Mouse (Mus musculus): ENCODE measurements around the gene Tnfrsf1b.

The Tnfrsf1b gene

GRCm38 (mm10) chr4:145257751-145258434 is 11.2 kb upstream of the Tnfrsf1b start:
- no peak for DNase-seq (ENCODE audit: low spot score in 2 of 2)

- no peak for DNase-seq (ENCODE audit: low spot score in 2 of 2)
Observed at GRCm38 (mm10) chr4:145256144-145256543, 9.5 kb upstream of the Tnfrsf1b start.

- DNase-seq (ENCODE audit: low spot score in 2 of 2): peak in 1 of 2 experiments; percentile 28
Observed at GRCm38 (mm10) chr4:145254418-145254817, 7.7 kb upstream of the Tnfrsf1b start.

GRCm38 (mm10) chr4:145252611-145253010 is 5.9 kb upstream of the Tnfrsf1b start:
- no peak for DNase-seq (ENCODE audit: low spot score in 2 of 2)

DNA sequence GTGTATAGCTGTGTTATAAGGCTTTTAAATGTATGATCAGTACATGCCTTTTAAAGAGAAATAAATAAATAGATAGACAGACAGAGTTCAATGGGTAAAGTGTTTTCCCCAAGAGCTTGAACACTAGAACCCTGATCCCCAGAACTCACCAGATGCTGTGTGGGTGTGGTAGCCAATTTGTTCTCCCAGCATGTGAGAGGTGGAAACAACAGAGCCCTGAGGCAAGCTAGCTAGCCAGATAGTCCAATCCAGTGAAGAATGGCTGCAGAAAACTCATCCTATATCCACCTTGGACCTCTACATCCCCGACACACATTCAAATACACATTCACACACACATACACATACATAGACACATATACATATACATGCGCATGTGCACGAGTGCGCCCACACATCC is 4.9 kb upstream of the Tnfrsf1b start:
- DNase-seq (ENCODE audit: low spot score in 2 of 2): no peak

DNA sequence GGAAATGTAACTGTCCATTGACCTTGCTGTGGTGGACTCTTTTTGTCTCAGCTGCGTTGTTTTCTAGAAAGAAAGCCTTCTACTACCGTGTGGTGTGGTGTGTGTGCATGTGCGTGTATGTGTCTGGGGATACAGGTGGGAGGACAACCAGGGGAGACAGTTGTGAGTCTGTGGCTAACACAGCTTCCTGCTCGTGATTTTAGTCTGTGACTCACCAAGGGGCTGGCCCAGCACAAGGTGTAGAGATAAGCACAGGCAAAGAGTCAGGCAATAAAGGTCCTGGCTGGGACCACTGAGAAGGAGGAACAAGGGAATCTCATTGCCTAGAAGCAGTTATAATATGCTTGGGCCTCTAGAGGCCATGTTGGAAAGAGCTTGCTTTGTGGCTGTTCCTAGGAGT is 3.3 kb upstream of the Tnfrsf1b start:
- no peak for DNase-seq (ENCODE audit: low spot score in 2 of 2)

GRCm38 (mm10) chr4:145247556-145247955 is 886 bp upstream of the Tnfrsf1b start:
- DNase-seq (ENCODE audit: low spot score in 2 of 2): no peak

GRCm38 (mm10) chr4:145245581-145245980 is 1.1 kb downstream of the Tnfrsf1b start:
- no peak for DNase-seq (ENCODE audit: low spot score in 2 of 2)

GRCm38 (mm10) chr4:145244676-145245075 is 2.0 kb downstream of the Tnfrsf1b start:
- no peak for DNase-seq (ENCODE audit: low spot score in 2 of 2)

DNA sequence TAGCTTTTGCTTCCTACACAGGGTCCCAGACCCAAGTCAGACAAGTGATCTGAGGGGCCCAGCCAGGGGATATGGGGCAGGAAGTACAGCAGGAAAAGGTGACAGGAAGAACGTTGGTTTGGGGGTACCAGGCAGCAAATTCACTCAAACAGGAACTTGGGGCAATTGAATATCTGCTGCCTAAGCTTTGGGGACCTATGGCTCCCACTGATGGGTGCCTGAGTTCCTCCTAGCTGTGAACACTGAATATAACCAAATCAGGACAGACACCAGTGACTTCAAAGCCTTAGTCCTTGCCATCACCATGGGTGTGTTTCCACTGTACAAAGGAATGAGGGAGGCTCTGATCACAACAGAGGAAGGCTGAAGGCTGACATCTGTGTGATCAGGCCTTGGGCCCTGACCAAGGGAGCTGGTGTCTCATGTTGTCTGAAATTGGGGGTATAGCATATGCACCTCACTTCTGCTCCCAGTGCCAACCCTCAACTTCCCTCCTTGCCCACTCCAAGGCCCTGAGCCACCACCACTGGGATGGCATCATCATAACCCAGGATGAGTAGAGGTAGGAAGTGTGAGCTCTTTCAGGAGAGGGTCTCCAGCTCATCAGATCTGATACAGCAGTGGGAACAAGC is 3.8 kb downstream of the Tnfrsf1b start:
- no peak for DNase-seq (ENCODE audit: low spot score in 2 of 2)

- DNase-seq (ENCODE audit: low spot score in 2 of 2): no peak
Observed at GRCm38 (mm10) chr4:145240723-145241231, 5.9 kb downstream of the Tnfrsf1b start.

DNA sequence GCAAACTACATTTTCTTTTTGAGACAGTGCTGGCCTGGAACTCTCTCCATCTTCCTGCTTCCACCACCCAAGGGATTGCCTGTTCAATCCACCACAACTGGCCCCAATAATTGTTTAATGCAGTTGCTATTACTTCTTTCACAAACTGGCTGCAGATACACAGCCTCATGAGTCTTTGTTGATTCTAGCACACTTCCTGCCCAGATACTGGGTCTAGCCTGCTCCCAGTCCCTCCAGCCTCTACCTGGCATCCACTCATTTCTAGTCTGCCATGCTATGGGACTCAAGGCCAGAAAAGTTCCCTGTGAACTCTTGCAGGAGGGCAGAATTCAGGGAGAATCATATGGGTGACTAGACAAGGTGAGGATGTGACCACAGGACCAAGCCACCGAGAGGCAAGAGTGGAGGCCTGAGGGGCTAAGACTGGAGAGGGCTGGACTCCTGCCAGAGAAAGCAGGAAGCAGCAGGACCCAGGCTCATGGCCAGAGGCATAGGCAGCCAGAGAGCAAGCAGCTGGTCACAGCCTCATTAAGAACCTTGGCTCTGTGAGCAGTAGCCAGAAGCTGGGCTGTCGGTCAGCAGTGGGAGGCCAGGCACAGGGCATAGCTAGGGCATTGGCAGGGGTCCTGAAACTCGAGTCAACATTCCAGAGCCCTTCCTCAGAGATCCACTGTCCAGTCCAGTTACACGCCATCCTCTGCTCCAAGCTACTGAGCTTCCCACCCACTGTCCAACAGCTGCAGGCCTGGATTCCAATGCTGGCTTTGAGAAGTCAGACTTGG is 7.4 kb downstream of the Tnfrsf1b start:
- DNase-seq (ENCODE audit: low spot score in 2 of 2): peak; percentile 33 to 43

DNA sequence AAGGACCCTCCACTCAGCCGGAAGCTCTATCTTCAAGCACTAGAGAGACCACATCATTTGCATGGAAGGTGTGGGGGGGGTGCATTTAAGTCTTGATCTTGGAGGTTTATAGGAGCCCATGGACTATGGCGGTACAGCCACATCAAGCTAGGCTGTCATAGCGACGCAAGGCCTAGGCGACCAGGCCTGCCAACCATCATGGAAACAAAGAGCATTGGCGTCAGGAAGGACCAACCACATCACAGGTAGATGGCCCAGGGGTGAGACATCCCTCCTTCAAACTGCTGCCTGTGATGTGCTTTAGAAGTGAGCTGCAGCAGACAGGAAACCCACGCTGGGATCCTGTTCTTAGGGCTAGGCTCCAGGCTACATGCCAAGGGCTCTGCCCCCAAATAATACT is 10.6 kb downstream of the Tnfrsf1b start:
- DNase-seq (ENCODE audit: low spot score in 2 of 2): no peak

- DNase-seq (ENCODE audit: low spot score in 2 of 2): no peak
Observed at GRCm38 (mm10) chr4:145233487-145234228, 13.0 kb downstream of the Tnfrsf1b start.

DNA sequence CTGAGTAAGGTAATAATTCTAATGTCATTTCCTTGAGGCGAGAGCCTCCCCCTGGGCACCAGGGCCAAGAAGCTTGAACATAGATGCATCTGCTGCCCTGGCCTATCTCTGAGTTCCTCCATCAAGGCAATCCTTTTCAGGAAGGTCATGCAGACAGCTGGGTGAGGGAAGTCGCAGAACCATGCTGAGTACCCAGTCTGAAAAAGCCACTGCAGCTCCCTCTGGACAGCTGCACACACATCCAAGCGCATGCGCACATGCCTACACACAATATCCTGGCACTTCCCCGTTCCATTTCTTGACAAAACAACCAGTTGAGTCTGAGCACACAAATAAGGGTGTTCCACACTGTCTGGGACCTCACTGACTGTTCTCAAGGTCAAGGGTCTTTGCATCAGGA is 14.9 kb downstream of the Tnfrsf1b start:
- no peak for DNase-seq (ENCODE audit: low spot score in 2 of 2)

DNA sequence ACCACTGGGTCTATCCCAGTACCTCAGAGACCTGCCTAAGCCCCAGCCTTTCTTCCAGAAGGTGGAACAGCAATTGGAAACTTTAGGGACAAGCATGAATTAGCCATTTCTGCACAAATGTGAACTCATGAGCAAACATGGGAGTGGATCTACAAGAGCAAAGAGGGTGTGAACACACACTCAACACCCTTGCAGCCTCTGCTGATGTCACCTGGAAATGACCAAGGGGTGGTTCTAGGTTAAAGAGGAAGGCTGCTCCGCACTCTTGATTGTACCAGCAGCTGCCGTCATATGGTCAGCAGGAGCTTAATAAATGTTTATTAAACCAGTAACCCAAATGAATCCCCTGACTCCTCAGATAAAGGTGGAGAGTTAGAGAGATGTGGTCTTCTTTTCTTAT is 16.0 kb downstream of the Tnfrsf1b start:
- DNase-seq (ENCODE audit: low spot score in 2 of 2): no peak

DNA sequence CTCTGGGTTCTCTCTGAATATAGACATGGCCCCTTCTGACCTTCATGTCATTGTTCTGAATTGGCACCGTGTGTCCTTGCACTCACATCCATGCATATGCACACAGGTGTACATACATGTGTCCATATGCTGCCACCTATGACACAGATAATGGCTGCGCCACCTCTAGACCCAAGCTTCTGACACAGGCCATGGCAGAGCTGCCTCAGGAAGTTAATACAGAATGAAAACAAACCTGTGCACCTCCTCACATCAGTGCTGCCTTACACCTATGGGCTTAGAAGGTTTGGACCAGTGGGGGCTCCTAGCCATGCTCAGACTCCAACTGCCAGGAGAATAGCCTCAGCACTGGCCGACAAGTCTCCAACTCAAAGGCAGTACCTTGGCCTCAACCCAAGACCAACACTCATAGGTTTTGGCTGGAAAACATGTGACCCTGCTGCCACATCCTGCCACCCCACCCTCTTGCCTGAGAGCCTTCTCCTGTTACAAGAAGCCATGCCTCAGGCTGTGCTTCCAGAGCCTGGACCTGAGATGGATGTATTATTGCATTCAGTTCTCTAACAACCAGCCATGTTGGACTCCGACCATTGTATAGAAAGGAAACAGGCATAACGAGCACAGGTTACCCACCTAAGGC is 17.0 kb downstream of the Tnfrsf1b start:
- no peak for DNase-seq (ENCODE audit: low spot score in 2 of 2)

DNA sequence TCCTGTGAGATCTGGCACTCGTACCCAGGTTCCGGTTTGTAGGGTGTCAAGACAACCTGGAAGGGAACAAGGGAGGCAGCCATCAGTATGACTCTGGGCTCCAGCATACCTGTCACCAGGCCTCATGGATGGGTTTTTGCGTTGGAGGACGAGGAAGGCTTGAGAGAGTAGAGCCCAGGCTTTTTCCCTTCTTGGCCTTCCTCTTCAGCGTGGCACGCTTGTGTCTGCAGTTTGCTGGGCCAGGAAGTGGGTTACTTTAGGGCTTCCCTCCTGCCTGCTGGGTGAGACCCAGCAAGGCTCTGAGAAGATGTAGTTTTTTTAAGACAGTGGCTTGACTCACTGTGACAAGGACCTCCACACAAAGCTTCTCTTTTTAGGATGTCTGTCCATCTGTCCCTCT is 17.6 kb downstream of the Tnfrsf1b start:
- no peak for DNase-seq (ENCODE audit: low spot score in 2 of 2)

GRCm38 (mm10) chr4:145224613-145225012 is 22.1 kb downstream of the Tnfrsf1b start:
- no peak for DNase-seq (ENCODE audit: low spot score in 2 of 2)

DNA sequence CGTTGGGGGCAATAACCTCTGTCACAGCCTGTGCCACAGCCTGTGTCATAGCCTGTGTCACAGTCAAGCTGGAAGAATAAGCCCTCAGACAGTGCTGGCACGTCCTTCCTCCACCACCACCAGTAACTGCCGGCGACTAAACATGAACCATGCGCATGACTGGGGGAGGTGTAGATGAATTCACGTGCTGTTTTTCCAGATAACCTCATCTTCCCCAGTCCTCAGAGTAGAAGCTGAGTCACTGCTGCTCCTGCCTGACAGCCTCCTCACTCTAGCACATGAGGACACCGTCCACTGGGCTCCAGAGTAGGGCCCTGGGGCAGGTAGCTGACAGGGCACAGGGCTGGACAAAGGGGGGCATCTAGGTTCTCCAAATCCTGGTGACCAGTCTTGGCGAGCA is 24.6 kb downstream of the Tnfrsf1b start:
- no peak for DNase-seq (ENCODE audit: low spot score in 2 of 2)

GRCm38 (mm10) chr4:145221379-145221778 is 25.3 kb downstream of the Tnfrsf1b start:
- DNase-seq (ENCODE audit: low spot score in 2 of 2): no peak

All from frontal cortex, postnatal 36 days (tissue).